Mouse (Mus musculus) midbrain, embryonic 14.5 days (tissue): ENCODE measurements around the gene Asb4. TPM values are rescaled to one million over a fixed set of nuclear protein-coding genes. Genes with fewer than 3 reads are reported as not detected.

Experiments
- ATAC-seq: fragments of 200-750 bp; cut with Nextera tagmentation; 2 replicates; pipeline ENCODE4 v1.8.0; 2017; ENCODE audit warnings: moderate number of reproducible peaks, moderate library complexity; ENCODE audit not compliant: low FRiP score, low TSS enrichment
- DNase-seq: peaks from one replicate; pipeline ENCODE4 v3.0.0-alpha.2; 2015
- H3K27ac ChIP-seq: fragments of 300-500 bp; sonication (generic); replicated peaks from 2 replicates; pipeline ENCODE4 v1.5.1; 2014; ENCODE audit warnings: mild to moderate bottlenecking, low read depth, low read length, moderate library complexity
- H3K27me3 ChIP-seq: fragments of 300-500 bp; sonication (generic); 2 replicates; pipeline ENCODE4 v1.6.1; 2014; ENCODE audit warnings: low read length, control low read depth, mixed read lengths; ENCODE audit not compliant: control insufficient read depth, insufficient read depth
- H3K36me3 ChIP-seq: fragments of 300-500 bp; sonication (generic); 2 replicates; pipeline ENCODE4 v1.6.1; 2014; ENCODE audit warnings: low read length, control low read depth; ENCODE audit not compliant: control insufficient read depth, insufficient read depth
- H3K4me1 ChIP-seq: fragments of 300-500 bp; sonication (generic); 2 replicates; pipeline ENCODE4 v1.6.1; 2014; ENCODE audit warnings: mild to moderate bottlenecking, antibody characterized with exemption, low read length, control low read depth; ENCODE audit not compliant: control insufficient read depth, insufficient read depth
- H3K4me2 ChIP-seq: fragments of 300-500 bp; sonication (generic); 2 replicates; pipeline ENCODE4 v1.6.1; 2014; ENCODE audit warnings: mild to moderate bottlenecking, low read length, moderate library complexity
- H3K4me3 ChIP-seq: fragments of 300-500 bp; sonication (generic); replicated peaks from 2 replicates; pipeline ENCODE4 v1.5.1; 2014; ENCODE audit warnings: low read depth, low read length
- H3K9ac ChIP-seq: fragments of 300-500 bp; sonication (generic); replicated peaks from 2 replicates; pipeline ENCODE4 v1.6.1; 2014; ENCODE audit warnings: mild to moderate bottlenecking, low read length, moderate library complexity
- H3K9me3 ChIP-seq: fragments of 300-500 bp; sonication (generic); 2 replicates; pipeline ENCODE4 v1.6.1; 2016; ENCODE audit warnings: low read length, control low read depth, mixed read lengths; ENCODE audit not compliant: control insufficient read depth
- WGBS: fragments of 180-500 bp; shearing (Covaris S2); extraction: QIAGEN DNeasy Blood & Tissue Kit; methylation state at CpG from one replicate; pipeline ENCODE4 v1.1.7; 2014; 5-methylcytosine and 5-hydroxymethylcytosine counted together
- polyA plus RNA-seq: library from polyadenylated mRNA; unstranded; fragments of >200 nt; fragmentation: Nextera tagmentation; extraction: Ambion mirVana; gene quantifications from 2 replicates; pipeline ENCODE4 v1.2.1, GENCODE M21; 2014

Asb4 gene
- polyA plus RNA-seq, 1 experiment from 2014 or later: 13.6 TPM

DNA sequence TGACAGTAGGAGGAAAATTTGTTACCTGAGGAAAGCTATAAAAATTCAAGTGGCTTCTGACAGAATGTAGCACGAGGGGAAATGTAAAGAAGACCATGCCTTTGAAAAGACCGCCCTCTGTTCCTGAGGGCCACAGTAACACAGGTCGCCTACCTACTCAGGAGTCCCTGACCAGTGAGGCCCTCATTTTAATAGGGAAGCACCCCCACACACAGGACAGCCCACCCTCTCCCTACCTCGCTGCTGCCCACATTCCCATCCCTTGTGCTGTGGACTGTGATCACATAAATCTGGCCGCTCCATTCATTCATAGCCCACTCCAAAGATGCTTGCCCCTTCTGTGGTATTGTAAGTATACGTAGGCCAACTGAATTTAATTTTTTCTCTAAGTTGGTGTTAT, 20.8 kb downstream of the Asb4 start:
- no peak for ATAC-seq

DNA sequence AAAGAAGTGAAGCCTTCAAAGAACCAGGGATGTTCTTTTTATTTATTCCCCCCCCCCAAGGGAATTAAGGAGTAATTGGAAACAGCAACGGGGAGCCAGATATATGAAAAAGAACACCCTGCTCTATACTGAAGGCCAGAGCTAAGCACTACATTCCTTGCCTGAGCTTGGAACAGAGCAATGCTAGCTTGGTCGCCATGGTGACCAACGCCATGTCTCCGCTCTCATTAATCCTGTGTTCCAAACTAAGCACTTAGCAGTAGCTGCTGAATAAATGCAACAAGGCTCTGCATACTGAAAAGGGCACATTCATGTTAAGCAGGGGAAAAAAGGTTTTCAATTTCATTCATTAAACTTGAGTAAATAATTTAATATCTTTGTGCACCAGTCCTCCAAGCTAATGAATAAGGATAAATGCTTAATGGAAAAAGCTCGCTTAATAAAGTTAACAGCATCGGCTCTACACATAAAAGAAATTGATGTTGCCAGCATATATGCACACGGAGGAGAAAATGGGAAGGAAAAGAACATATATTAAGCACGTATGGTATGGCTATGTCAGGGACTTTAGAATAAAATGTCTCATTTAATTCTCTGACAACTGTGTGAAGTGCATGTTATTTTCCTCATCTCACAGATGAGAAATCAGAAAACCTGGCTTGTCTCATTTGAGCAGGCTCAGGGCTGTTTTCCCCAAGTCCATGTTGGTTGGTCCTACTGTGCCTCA, 25.4 kb downstream of the Asb4 start:
- H3K4me2 ChIP-seq: peak overlapping the region; percentile 14; the same call in 1 of the 2 replicates
- ATAC-seq: peak; percentile 91

More for the DNA sequence above, 20.8 kb downstream of the Asb4 start:
- 43% methylated on average over 6 of the region's 6 CpGs for WGBS
- peak overlapping the region; percentile 43; the same call in 1 of the 2 replicates for H3K27ac ChIP-seq
- peak overlapping the region; percentile 51; the same call in 1 of the 2 replicates for H3K4me2 ChIP-seq
- no peaks in the 10 kb centered on the region for H3K9me3 ChIP-seq
- H3K9ac ChIP-seq: no peak overlapping the region
- no peak for DNase-seq
- no peaks in the 10 kb centered on the region for H3K36me3 ChIP-seq
- H3K4me1 ChIP-seq: peaks cover 27% of the 10 kb centered on the region; the same call in 1 of the 2 replicates
- no peaks in the 10 kb centered on the region for H3K27me3 ChIP-seq
- no peak overlapping the region for H3K4me3 ChIP-seq

GRCm38 (mm10) chr6:5409676-5410075, 26.5 kb downstream of the Asb4 start:
- Histone ChIP-seq H3K27ac (no peak overlapping the region), H3K4me2 (no peak overlapping the region), H3K4me3 (no peak overlapping the region), H3K9ac (no peak overlapping the region), H3K36me3 (no peaks in the 10 kb centered on the region), H3K9me3 (no peaks in the 10 kb centered on the region), H3K4me1 (peaks cover 24% of the 10 kb centered on the region; the same call in 1 of the 2 replicates), H3K27me3 (no peaks in the 10 kb centered on the region)
- ATAC-seq (no peak), DNase-seq (no peak)
- 59% methylated on average over 4 of the region's 4 CpGs for WGBS

More for the DNA sequence above, 25.4 kb downstream of the Asb4 start:
- Histone ChIP-seq H3K27ac (peak overlapping the region; percentile 66), H3K4me3 (no peak overlapping the region), H3K36me3 (no peaks in the 10 kb centered on the region), H3K9ac (no peak overlapping the region), H3K4me1 (peaks cover 30% of the 10 kb centered on the region; the same call in 1 of the 2 replicates), H3K9me3 (no peaks in the 10 kb centered on the region), H3K27me3 (no peaks in the 10 kb centered on the region)
- WGBS: 11% methylated on average over 8 of the region's 8 CpGs
- DNase-seq: peak; percentile 91

DNA sequence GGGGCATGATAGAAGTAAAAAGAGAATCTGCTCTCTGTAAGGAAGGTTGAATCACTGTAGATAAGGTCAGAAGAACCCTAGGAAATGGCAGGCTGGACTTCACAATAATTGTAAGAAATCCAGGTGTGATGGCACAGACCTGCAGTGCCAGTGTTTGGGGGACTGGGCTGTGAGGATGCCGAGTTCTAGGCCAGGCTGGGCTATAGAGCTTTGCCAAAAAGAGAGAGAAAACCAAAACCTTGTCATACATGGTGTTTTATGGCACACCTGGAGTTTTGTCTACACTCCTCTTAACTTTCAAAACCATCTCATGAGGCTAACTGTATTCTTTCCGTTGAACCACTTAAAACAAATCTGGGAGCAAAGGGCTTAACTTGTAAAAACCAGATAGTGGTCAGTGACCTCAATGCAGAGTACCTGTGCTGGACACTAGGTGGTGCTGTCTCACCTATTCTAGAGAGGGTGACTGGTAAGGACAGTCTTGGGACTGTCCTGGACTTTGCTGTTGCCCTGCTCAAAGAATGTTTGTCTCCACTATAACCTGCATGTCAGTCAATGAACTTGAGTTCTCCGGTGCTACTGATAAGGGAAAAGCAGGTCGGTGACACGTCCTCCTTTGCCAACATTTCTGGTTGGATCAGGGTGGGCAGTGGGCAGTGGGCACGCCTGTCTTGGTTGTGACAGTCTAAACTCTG, 27.7 kb downstream of the Asb4 start:
- WGBS: 51% methylated on average over 6 of the region's 6 CpGs
- 0 out of 2 replicates have a peak, but pooled peaks have one; percentile 40 for ATAC-seq
- no peaks in the 10 kb centered on the region for H3K27me3 ChIP-seq

GRCm38 (mm10) chr6:5413282-5413681, 30.1 kb downstream of the Asb4 start:
- H3K4me3 ChIP-seq: no peak overlapping the region
- WGBS: 60% methylated on average over 8 of the region's 8 CpGs
- H3K9ac ChIP-seq: no peak overlapping the region
- peaks cover 16% of the 10 kb centered on the region; the same call in 1 of the 2 replicates for H3K4me1 ChIP-seq
- peak; percentile 48 for DNase-seq
- no peaks in the 10 kb centered on the region for H3K9me3 ChIP-seq
- H3K36me3 ChIP-seq: no peaks in the 10 kb centered on the region
- no peak overlapping the region for H3K27ac ChIP-seq
- no peak overlapping the region for H3K4me2 ChIP-seq
- H3K27me3 ChIP-seq: no peaks in the 10 kb centered on the region
- ATAC-seq: no peak

More for the DNA sequence above, 27.7 kb downstream of the Asb4 start:
- no peak overlapping the region for H3K27ac ChIP-seq
- DNase-seq: peak; percentile 81
- peaks cover 24% of the 10 kb centered on the region; the same call in 1 of the 2 replicates for H3K4me1 ChIP-seq
- H3K4me2 ChIP-seq: no peak overlapping the region
- H3K4me3 ChIP-seq: no peak overlapping the region
- H3K9ac ChIP-seq: no peak overlapping the region
- no peaks in the 10 kb centered on the region for H3K9me3 ChIP-seq
- H3K36me3 ChIP-seq: no peaks in the 10 kb centered on the region

- no peak for ATAC-seq
- no peaks in the 10 kb centered on the region for H3K4me1 ChIP-seq
- no peak for DNase-seq
Observed at GRCm38 (mm10) chr6:5421442-5421841, 38.3 kb downstream of the Asb4 start.

DNA sequence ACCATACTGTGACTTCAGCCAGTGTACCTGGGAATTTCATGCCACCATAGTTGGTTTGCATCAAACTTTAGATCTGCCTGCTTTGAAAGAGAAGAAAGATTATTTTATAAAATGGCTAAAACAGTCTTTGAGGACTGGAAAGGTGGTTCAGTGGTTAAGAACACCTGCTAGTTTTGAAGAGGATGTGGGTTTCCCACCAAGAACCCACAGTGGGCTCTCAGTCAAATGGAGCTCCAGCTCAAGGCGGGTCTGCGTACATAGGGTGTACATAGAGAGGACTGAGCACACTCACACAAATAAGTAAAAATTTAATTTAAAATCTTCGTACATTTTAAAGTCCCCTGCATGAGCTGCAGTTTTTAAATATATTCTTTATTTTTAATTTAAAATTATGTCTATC, 39.2 kb downstream of the Asb4 start:
- H3K4me3 ChIP-seq: no peak overlapping the region
- no peak overlapping the region for H3K4me2 ChIP-seq
- H3K36me3 ChIP-seq: no peaks in the 10 kb centered on the region
- H3K4me1 ChIP-seq: no peaks in the 10 kb centered on the region
- ATAC-seq: no peak
- WGBS: 96% methylated on average over 3 of the region's 3 CpGs
- H3K27me3 ChIP-seq: no peaks in the 10 kb centered on the region
- no peak overlapping the region for H3K9ac ChIP-seq
- no peak for DNase-seq
- H3K27ac ChIP-seq: no peak overlapping the region
- H3K9me3 ChIP-seq: no peaks in the 10 kb centered on the region

More at GRCm38 (mm10) chr6:5421442-5421841, 38.3 kb downstream of the Asb4 start:
- 88% methylated on average over 2 of the region's 2 CpGs for WGBS
- H3K4me2 ChIP-seq: no peak overlapping the region
- no peak overlapping the region for H3K27ac ChIP-seq
- H3K4me3 ChIP-seq: no peak overlapping the region
- H3K36me3 ChIP-seq: no peaks in the 10 kb centered on the region
- no peaks in the 10 kb centered on the region for H3K27me3 ChIP-seq
- no peaks in the 10 kb centered on the region for H3K9me3 ChIP-seq
- H3K9ac ChIP-seq: no peak overlapping the region

DNA sequence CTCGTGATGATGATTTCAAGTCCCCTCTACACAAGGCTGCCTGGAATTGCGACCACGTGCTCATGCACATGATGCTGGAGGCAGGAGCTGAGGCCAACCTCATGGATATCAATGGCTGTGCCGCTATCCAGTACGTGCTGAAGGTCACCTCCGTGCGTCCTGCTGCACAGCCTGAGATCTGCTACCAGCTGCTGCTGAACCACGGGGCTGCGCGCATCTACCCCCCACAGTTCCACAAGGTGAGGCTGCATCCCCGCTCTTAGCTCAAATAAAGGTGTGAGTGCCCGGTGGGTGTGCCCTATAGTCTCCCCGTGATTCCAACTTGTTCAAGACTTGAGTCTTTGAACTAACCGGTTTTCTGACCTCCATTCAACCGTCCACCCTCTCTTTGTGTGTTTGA, 40.4 kb downstream of the Asb4 start:
- H3K27ac ChIP-seq: no peak overlapping the region
- H3K9me3 ChIP-seq: no peaks in the 10 kb centered on the region
- WGBS: 85% methylated on average over 15 of the region's 15 CpGs
- DNase-seq: no peak
- H3K4me2 ChIP-seq: no peak overlapping the region
- H3K27me3 ChIP-seq: no peaks in the 10 kb centered on the region
- H3K4me1 ChIP-seq: no peaks in the 10 kb centered on the region
- H3K9ac ChIP-seq: no peak overlapping the region
- H3K36me3 ChIP-seq: no peaks in the 10 kb centered on the region
- no peak for ATAC-seq
- H3K4me3 ChIP-seq: no peak overlapping the region
